Mouse (Mus musculus) frontal cortex, postnatal 25 days (tissue): Measurements from ENCODE around the gene Fabp3.
A peak's percentile ranks its signal among the peaks of the same experiment; 100 is the strongest.

Experiments used
- DNase-seq, 2 experiments: peaks; one replicate each; pipeline ENCODE4 v3.0.0; 2022; ENCODE audit warnings: low spot score in 2 of 2

The Fabp3 gene

GRCm38 (mm10) chr4:130325446-130325845 lies 17.1 kb downstream of the Fabp3 start:
- no peak for DNase-seq

- no peak for DNase-seq
Observed at GRCm38 (mm10) chr4:130327366-130327765, 19.0 kb downstream of the Fabp3 start.

- no peak for DNase-seq
Observed at GRCm38 (mm10) chr4:130335867-130336266, 27.5 kb downstream of the Fabp3 start.

- peak in 1 of 2 experiments; percentile 17 for DNase-seq
Observed at GRCm38 (mm10) chr4:130341691-130342090, 33.3 kb downstream of the Fabp3 start.

DNA sequence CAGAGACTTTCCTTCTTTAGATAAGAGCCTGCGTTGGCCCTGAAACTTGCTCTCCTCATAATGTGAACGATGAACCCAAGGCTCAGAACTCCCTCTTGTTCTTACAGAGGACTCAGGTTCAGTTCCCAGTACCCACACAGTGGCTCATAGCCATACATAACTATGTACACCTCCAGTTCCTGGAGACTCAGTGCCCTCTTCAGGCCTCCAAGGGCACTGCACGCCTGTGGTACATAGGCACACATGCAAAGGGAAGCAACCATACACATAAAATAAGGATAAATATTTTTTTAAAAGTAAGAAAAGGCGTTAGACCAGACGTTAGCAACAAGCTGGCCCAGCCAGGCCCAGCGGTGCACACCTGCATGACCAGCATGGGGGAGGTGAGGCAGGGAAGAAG lies 41.3 kb downstream of the Fabp3 start:
- DNase-seq, result no peak

DNA sequence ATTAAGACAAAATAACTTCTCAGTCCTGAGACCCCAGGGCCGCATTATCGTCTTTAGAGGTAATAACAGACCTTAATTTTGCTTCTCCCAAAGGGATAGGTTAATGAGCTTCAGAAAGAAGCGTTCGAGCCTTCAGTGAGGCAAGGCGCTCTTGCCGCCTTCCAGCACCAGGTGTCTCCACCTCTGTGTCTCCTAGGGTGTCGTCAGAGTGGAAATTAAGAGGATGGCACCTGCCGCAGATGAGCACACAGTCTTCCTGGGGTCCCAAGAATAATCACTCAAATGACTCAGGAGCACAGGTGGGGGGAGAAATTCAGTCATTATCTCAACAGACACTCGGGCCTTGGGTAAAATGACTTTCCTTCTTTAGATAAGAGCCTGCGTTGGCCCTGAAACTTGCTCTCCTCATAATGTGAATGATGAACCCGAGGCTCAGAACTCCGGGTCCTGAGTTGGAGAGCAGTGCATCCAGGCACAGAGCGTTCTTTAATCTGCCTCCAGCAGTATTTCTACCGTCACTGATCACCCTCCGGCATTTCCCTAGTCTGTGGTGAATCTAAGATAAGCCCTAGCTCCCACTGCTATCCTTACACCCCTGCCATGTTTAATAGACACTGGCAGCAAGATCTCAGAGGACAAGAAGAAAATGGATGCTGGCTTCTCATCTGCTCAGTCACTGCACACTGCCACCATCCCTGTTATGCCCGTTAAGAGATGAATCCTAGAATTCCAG lies 42.5 kb downstream of the Fabp3 start:
- DNase-seq, result no peak

DNA sequence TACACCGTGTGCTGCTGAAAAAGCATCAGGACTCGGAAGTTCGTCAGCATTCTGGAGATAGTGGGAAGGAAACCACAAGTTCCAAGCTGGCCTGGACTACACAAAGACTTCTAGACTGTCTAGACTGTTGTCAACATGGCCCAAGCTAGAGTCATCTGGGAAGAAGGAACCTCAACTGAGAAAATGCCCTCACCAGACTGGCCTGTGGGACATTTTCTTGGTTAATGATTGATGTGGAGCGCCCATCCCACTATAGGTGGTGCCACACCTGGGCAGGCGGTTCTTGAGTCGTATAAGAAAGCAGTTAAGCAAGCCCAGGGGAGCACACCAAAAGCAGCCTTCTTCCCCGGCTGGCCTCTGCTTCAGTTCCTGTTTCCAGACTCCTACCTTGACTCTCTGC lies 44.2 kb downstream of the Fabp3 start:
- DNase-seq, result no peak

DNA sequence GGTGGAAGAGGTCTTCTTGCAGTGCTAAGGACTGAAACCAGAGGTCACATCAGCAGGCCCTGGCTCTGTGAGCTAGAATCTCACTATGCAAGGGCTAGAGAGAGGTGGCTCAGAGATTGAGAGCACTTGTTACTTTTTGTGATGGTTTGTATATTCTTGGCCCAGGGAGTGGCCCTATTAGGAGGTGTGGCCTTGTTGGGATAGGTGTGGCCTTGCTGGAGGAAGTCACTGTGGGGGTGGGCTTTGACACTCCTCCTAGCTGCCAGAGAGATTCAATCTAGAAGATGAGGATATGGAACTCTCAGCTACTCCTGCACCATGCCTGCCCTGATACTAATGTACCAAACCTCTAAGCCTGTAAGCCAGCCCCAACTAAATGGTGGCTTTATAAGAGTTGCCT lies 49.6 kb downstream of the Fabp3 start:
- DNase-seq, result no peak

- peak; percentile 94 to 97 for DNase-seq
Observed at GRCm38 (mm10) chr4:130359486-130360237, 51.3 kb downstream of the Fabp3 start, which contains the start of the genes Zcchc17 and Snrnp40. Gene Zcchc17 (minus strand): TSS chr4:130359943. Gene Snrnp40 (plus strand): TSS chr4:130360132.

- no peak for DNase-seq
Observed at GRCm38 (mm10) chr4:130360238-130360590, 51.8 kb downstream of the Fabp3 start.
